Mouse (Mus musculus) spleen, adult 2 months (tissue): ENCODE measurements around the gene Mpi. TPM values are rescaled to one million over a fixed set of nuclear protein-coding genes. Genes with fewer than 3 reads are reported as not detected.

Experiments used
- DNase-seq, 2 experiments: peaks; one replicate each; pipeline versions ENCODE4 v3.0.0 to v3.0.0-alpha.2; 2012 to 2021; ENCODE audit warnings: low spot score in 2 of 2, low read depth in 1 of 2
- H3K27ac ChIP-seq: fragments of 200-500 bp; 2 replicates; pipeline ENCODE4 v1.5.1; 2012; ENCODE audit warnings: low read length, inconsistent platforms; ENCODE audit not compliant: insufficient read depth
- H3K27me3 ChIP-seq: fragments of 200-500 bp; 2 replicates; pipeline ENCODE4 v1.6.1; 2012; ENCODE audit warnings: mild to moderate bottlenecking, moderate library complexity, low read length, inconsistent platforms; ENCODE audit not compliant: control insufficient read depth, insufficient read depth
- H3K36me3 ChIP-seq: fragments of 200-500 bp; 2 replicates; pipeline ENCODE4 v1.6.1; 2012; ENCODE audit warnings: mild to moderate bottlenecking, low read length, inconsistent platforms; ENCODE audit not compliant: control insufficient read depth, insufficient read depth
- H3K4me1 ChIP-seq: fragments of 200-500 bp; 2 replicates; pipeline ENCODE4 v1.6.1; 2011; ENCODE audit warnings: inconsistent platforms; ENCODE audit not compliant: control insufficient read depth, insufficient read depth, insufficient read length
- H3K4me3 ChIP-seq: fragments of 200-500 bp; 2 replicates; pipeline ENCODE4 v1.5.1; 2011; ENCODE audit warnings: mild to moderate bottlenecking, inconsistent platforms; ENCODE audit not compliant: insufficient read depth, insufficient read length; ENCODE audit errors: extremely low read depth
- CTCF ChIP-seq: fragments of 200-500 bp; IDR thresholded peaks from 2 replicates; pipeline ENCODE4 v1.5.1; 2011; ENCODE audit warnings: mild to moderate bottlenecking, inconsistent platforms; ENCODE audit not compliant: insufficient read depth, insufficient read length, insufficient replicate concordance; ENCODE audit errors: extremely low read depth
- POLR2A ChIP-seq: fragments of 200-500 bp; IDR thresholded peaks from 2 replicates; pipeline ENCODE4 v1.6.1; 2011; ENCODE audit warnings: low read depth, low read length, inconsistent platforms
- WGBS: fragments of 180-500 bp; shearing (Covaris S2); methylation state at CpG from one replicate; pipeline ENCODE4 v1.1.7; 2018; 5-methylcytosine and 5-hydroxymethylcytosine counted together
- polyA plus RNA-seq: library from polyadenylated mRNA; depleted of rRNA; stranded (reverse); fragments of >200 nt; gene quantifications from 2 replicates; pipeline ENCODE4 v1.2.3, GENCODE M21; 2012

Gene Mpi
- polyA plus RNA-seq, 1 experiment: 16.7 TPM

DNA sequence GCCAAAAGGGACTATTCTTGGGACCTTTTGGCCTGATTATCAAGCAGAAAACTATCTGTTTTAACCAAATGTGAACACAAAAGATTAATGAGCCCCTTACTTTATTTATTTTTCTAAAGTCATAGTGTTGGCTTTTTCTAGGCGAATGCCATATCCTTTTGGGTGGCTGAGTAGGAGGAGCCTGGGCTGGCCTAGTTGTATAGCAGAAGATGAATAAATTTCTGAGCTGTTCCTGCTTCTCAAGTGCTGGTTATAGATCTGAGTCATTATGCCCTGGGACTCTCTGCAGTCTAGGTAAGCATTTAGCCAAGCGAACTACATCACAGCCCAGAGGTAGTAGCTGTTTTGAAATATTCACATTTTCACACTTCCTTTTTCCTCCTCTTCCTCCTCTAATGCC is 27.0 kb downstream of the Mpi start:
- Histone ChIP-seq H3K4me3 (no peak overlapping the region), H3K36me3 (peaks cover 7% of the 10 kb centered on the region), H3K27me3 (no peaks in the 10 kb centered on the region), H3K27ac (no peak overlapping the region), H3K4me1 (peaks cover 8% of the 10 kb centered on the region)
- 47% methylated on average over 2 of the region's 2 CpGs for WGBS
- no peak for TF ChIP-seq CTCF
- TF ChIP-seq POLR2A: no peak
- DNase-seq: no peak

DNA sequence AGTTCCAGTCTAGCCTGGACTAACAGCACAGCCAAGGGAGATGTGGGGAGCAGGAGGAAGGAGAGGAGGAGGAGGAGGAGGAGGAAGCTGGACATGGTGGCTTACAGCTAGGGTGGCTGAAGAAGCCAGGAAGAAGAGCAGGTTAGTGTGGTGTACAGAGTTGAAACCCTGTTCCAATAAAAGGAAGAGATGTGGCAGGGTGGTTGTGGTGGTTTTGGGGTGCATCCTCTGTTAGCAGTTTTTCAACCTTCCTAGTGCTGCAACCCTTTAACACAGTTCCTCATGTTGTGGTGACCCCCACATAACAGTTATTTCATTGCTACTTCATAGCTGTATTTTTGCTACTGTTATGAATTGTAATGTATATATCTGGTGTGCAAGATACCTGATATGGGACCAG is 28.1 kb downstream of the Mpi start:
- DNase-seq: no peak
- H3K4me1 ChIP-seq: peaks cover 8% of the 10 kb centered on the region
- 0 out of 2 replicates have a peak overlapping the region, but pooled peaks have one; percentile 2 for H3K27ac ChIP-seq
- TF ChIP-seq CTCF (no peak), POLR2A (no peak)
- H3K4me3 ChIP-seq: no peak overlapping the region
- H3K27me3 ChIP-seq: no peaks in the 10 kb centered on the region
- H3K36me3 ChIP-seq: peaks cover 5% of the 10 kb centered on the region; the same call in 1 of the 2 replicates

DNA sequence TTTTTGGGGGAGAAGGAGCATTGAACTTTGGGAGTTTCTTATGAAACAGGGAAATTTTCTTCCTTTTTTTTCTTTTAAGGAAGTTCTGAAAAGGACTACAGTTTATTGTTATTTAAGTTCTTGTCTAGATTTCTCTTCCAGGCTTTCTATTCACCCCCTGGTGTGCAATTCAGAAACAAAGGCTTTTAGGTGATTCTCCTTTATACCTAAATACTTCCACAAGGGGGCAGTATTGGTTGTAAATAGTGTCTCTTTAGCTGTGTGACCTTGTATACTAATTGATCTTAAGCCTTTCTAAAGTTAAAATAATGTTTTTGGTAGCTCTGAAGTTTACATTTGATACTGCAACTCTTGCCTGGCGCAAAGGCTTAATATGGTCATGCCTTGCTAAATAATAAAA is 28.8 kb downstream of the Mpi start:
- DNase-seq: peak in 1 of 2 experiments; percentile 63
- H3K27me3 ChIP-seq: no peaks in the 10 kb centered on the region
- H3K4me1 ChIP-seq: peaks cover 8% of the 10 kb centered on the region
- WGBS: 60% methylated on average over 1 of the region's 1 CpGs
- TF ChIP-seq POLR2A (no peak), CTCF (no peak)
- no peak overlapping the region for H3K4me3 ChIP-seq
- H3K36me3 ChIP-seq: peaks cover under 1% of the 10 kb centered on the region; the same call in 1 of the 2 replicates
- H3K27ac ChIP-seq: no peak overlapping the region

DNA sequence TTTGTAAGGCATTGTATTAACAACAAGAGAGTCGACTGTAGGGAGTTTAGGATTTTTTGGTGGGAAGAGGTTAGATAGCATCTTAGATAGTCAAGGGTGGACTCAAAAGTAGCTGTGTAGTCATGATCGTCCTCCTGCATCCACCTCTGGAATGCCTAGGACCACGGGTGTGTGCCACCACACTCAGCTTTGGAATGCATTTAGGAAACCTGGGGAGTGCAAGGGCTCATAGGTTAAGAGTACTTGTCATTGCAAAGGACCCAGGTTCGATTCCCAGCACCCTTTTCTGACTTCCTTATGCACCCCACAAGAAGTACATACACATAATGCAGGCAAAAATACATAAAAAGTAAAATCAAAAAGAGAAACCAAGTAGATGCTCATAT is 29.7 kb downstream of the Mpi start:
- TF ChIP-seq CTCF (no peak), POLR2A (no peak)
- H3K36me3 ChIP-seq: no peaks in the 10 kb centered on the region
- DNase-seq: no peak
- 78% methylated on average over 4 of the region's 4 CpGs for WGBS
- H3K27ac ChIP-seq: no peak overlapping the region
- H3K4me3 ChIP-seq: no peak overlapping the region
- H3K27me3 ChIP-seq: no peaks in the 10 kb centered on the region
- peaks cover 8% of the 10 kb centered on the region for H3K4me1 ChIP-seq

DNA sequence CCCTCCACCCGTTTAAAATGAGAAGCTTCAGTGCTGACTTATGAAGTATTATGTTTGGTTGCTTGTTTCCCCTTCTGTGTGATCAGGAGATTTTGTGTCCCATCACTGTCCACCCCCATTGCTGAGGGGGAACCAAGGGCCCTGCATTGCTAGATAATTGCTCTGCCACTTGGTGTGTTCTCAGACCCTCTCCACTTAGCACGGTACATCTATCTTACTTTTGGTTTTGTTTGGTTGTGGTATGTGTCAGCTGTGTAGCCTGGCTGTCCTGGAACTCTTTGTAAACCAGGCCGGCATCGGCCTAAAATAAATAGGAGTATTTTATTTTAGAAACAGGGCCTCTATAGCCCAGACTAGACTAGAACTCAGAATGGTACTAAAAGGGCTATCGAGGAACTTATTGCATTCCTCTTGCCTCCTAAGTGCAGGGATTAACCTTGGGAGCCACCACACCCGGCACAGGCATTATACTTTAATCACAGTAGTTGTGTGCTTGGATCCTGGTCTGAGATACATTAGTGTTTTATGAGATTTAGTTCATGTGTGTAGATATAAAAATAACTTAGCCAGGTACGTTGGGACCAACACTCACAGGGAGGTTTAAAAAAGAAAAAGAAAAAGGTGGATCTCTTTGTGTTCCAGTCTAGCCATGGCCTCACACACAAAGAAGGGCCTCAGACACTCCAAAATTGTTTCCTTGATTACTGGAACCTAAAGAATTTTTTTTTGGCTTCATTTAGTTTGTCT is 30.3 kb downstream of the Mpi start:
- Histone ChIP-seq H3K4me3 (peak overlapping the region; percentile 34), H3K27ac (no peak overlapping the region), H3K36me3 (no peaks in the 10 kb centered on the region), H3K27me3 (no peaks in the 10 kb centered on the region), H3K4me1 (peaks cover 8% of the 10 kb centered on the region)
- 32% methylated on average over 7 of the region's 7 CpGs for WGBS
- no peak for TF ChIP-seq CTCF
- DNase-seq: no peak

DNA sequence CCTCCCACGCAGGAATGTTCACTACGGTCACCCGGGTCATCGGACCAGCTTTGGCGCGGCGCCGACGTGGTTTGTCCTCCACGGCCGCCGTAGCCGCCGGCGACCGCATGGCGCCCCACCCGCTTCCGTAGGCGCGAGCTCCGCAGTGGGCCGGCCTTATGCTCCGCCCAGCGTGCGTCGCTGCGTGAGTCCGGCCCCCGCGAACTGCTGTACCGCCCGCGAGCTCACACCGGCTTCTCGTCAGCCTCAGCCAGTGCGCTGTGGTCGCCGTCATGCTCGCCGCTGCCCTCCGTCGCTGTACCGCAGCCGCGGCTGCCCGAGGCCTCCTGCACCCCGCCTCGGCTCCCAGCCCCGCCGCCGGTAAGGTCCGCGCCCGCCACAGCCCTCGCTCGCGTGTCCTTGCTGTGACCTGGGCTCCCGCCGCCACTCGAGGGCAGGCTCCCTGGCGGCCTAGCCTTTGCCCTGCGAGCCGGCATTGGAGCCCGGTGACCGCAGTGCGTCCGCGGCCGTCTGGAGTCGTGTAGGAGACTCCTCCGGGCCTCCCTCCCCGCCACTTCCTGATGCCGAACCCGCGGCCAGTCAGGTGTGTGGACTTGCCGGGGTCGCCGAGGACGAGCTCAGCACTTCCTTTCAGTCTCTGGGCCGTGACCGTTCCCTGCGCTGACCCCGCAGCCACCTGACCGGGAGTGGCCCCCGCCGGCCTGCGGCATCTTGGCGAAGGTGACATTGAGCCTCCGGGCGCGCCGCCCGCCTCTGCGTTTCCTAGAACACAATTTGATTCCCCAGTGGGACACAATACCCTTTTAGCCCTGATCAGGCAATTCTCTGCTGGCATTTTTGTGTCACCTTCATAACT is 31.3 kb downstream of the Mpi start, which contains the start of gene Cox5a:
Cox5a (plus strand) TSS at position 219 of the 856 bp plus-strand sequence.
- TF ChIP-seq CTCF (no peak), POLR2A (peak; percentile 88)
- Histone ChIP-seq H3K4me3 (peak within 1 kb of the TSS; percentile 81), H3K4me1 (peaks cover 8% of the 10 kb centered on the region), H3K27ac (peak within 1 kb of the TSS; percentile 82), H3K27me3 (no peaks in the 10 kb centered on the region), H3K36me3 (no peaks in the 10 kb centered on the region)
- peak; percentile 80 to 89 for DNase-seq
- WGBS: under 1% methylated on average over 95 of the region's 95 CpGs

DNA sequence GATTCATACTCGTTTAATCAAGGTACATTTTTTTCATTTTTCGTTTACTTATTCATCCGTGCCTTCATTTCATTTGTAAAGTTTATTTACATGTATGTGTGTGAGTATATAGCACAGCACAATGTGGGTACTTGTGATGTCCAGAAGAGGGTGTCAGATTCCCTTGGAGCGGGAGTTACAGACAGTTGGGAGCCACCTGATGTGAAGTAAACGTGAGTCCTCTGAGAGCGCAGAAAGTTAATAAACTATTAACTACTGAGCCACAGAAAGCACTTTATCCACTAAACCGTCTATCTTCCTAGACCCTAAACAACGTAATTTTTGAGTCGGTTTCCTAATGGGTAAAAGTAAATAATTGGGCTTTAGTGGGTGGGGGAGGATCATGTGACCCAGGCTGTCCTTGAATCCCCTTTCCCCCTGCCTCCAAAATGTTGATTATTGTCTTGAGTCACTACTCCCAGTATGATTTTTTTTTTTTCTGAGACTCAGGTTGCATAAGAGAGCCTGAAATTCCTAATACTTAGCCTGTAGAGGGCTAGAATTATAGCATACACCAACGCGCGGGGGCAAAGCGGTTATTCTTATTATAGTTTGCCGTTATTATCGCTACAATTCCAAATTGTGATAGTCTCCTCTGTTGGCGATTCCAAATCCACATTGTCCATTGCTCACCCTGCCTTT is 32.0 kb downstream of the Mpi start:
- DNase-seq: no peak
- 34% methylated on average over 16 of the region's 16 CpGs for WGBS
- Histone ChIP-seq H3K4me3 (peak overlapping the region; percentile 81), H3K27me3 (no peaks in the 10 kb centered on the region), H3K36me3 (no peaks in the 10 kb centered on the region), H3K4me1 (peaks cover 8% of the 10 kb centered on the region), H3K27ac (peak overlapping the region; percentile 50; the same call in 1 of the 2 replicates)
- TF ChIP-seq CTCF (no peak), POLR2A (no peak)
